Mouse (Mus musculus): ENCODE results near the gene Pard3b.

DNA sequence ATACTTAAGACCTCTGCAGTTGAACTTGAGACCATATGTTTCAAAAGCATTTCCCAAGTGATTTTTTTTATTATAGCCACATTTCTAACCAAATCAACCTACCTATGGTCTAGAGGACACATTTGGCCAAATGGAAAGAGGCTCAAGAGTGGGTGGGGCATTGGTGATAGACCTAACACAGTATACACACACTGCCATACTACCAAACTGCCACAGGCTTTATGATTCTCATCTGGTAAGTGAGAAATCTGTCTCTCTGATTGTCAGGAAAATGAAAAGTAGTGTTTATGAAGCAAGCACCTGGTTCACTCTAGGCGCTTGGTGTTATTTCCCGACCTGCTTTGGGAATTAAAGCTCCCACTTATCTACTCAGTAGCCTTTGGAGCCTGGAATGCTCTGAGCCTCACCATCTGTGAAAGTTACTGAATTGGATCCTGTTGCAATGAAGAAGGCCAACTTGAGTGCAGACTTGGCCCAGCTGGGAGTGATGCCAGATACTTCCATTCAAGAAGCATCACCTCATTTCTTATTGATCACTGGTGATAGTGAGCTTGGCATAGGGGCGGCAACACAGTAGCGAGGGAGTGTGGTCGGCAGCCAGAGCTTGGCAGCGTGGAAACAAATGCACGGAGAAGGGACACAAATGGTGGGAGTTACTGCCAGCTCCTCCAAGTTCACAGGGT, 810.7 kb downstream of the Pard3b start:
- TF ChIP-seq GATA1 (IDR thresholded peaks at IDR 0.05; ENCODE audit: borderline replicate concordance, low read length) (no peak), FLI1 (IDR thresholded peaks at IDR 0.05; ENCODE audit: low read length) (no peak)

Measured in megakaryocyte, embryonic 14.5 days (primary cell).